Mouse (Mus musculus) stomach, postnatal 0 days (tissue): ENCODE results near the gene Klf3. TPM values are rescaled to one million over a fixed set of nuclear protein-coding genes. Genes with fewer than 3 reads are reported as not detected.

Experiments used
- ATAC-seq: fragments of 200-750 bp; cut with Nextera tagmentation; 2 replicates; pipeline ENCODE4 v1.8.0; 2017; ENCODE audit not compliant: low FRiP score, low TSS enrichment
- DNase-seq: peaks from one replicate; pipeline ENCODE4 v3.0.0-alpha.2; 2016; ENCODE audit warnings: low spot score
- H3K27ac ChIP-seq: fragments of 300-500 bp; sonication (generic); replicated peaks from 2 replicates; pipeline ENCODE4 v1.5.1; 2014; ENCODE audit warnings: mild to moderate bottlenecking, control low read depth
- H3K27me3 ChIP-seq: fragments of 300-500 bp; sonication (generic); 2 replicates; pipeline ENCODE4 v1.6.1; 2014; ENCODE audit warnings: low read length; ENCODE audit not compliant: control insufficient read depth, insufficient read depth
- H3K36me3 ChIP-seq: fragments of 300-500 bp; sonication (generic); 2 replicates; pipeline ENCODE4 v1.6.1; 2014; ENCODE audit warnings: low read length, mixed read lengths; ENCODE audit not compliant: control insufficient read depth, insufficient read depth
- H3K4me1 ChIP-seq: fragments of 300-500 bp; sonication (generic); replicated peaks from 2 replicates; pipeline ENCODE4 v1.6.1; 2014; ENCODE audit warnings: antibody characterized with exemption; ENCODE audit not compliant: control insufficient read depth, insufficient read depth
- H3K4me2 ChIP-seq: fragments of 300-500 bp; sonication (generic); replicated peaks from 2 replicates; pipeline ENCODE4 v1.6.1; 2014; ENCODE audit warnings: low read depth, mild to moderate bottlenecking, control low read depth, moderate library complexity
- H3K4me3 ChIP-seq: fragments of 300-500 bp; sonication (generic); 2 replicates; pipeline ENCODE4 v1.5.1; 2014; ENCODE audit warnings: low read depth, low read length, control low read depth
- H3K9ac ChIP-seq: fragments of 300-500 bp; sonication (generic); 2 replicates; pipeline ENCODE4 v1.6.1; 2014; ENCODE audit warnings: mild to moderate bottlenecking, low read length, control low read depth, mixed read lengths
- H3K9me3 ChIP-seq: fragments of 300-500 bp; sonication (generic); 2 replicates; pipeline ENCODE4 v1.6.1; 2016; ENCODE audit warnings: low read length; ENCODE audit not compliant: control insufficient read depth
- CTCF ChIP-seq: IDR thresholded peaks from 2 replicates; pipeline ENCODE4 v1.5.1; 2016; ENCODE audit warnings: antibody characterized with exemption, low read depth, mild to moderate bottlenecking, moderate library complexity
- EP300 ChIP-seq: optimal IDR thresholded peaks from 2 replicates; pipeline ENCODE3; 2016; ENCODE audit warnings: antibody characterized with exemption
- WGBS: fragments of 180-500 bp; shearing (Covaris S2); extraction: QIAGEN DNeasy Blood & Tissue Kit; methylation state at CpG from one replicate; pipeline ENCODE4 v1.1.7; 2014; 5-methylcytosine and 5-hydroxymethylcytosine counted together
- polyA plus RNA-seq: library from polyadenylated mRNA; unstranded; fragments of >200 nt; fragmentation: Nextera tagmentation; extraction: Ambion mirVana; gene quantifications from 2 replicates; pipeline ENCODE4 v1.2.1, GENCODE M21; 2015

Klf3 gene
- polyA plus RNA-seq, 1 experiment from 2014 or later, result 101 TPM

- Histone ChIP-seq H3K4me1 (no peaks in the 10 kb centered on the region), H3K27ac (no peak overlapping the region), H3K36me3 (peaks cover 36% of the 10 kb centered on the region), H3K4me3 (no peak overlapping the region), H3K9ac (no peak overlapping the region), H3K4me2 (no peak overlapping the region), H3K9me3 (no peaks in the 10 kb centered on the region), H3K27me3 (no peaks in the 10 kb centered on the region)
- no peak for TF ChIP-seq EP300
- no peak for TF ChIP-seq CTCF
- 92% methylated on average over 10 of the region's 10 CpGs for WGBS
- no peak for DNase-seq
- no peak for ATAC-seq
Observed at GRCm38 (mm10) chr5:64829606-64830005, 26.4 kb downstream of the Klf3 start.

- H3K4me1 ChIP-seq, result no peaks in the 10 kb centered on the region
- no peak overlapping the region for H3K4me3 ChIP-seq
- no peaks in the 10 kb centered on the region for H3K27me3 ChIP-seq
- ATAC-seq, result 0 out of 2 replicates have a peak, but pooled peaks have one; percentile 36
- H3K27ac ChIP-seq, result no peak overlapping the region
- H3K9ac ChIP-seq, result no peak overlapping the region
- DNase-seq, result no peak
- H3K4me2 ChIP-seq, result no peak overlapping the region
- H3K9me3 ChIP-seq, result no peaks in the 10 kb centered on the region
- WGBS, result 91% methylated on average over 3 of the region's 3 CpGs
- no peak for TF ChIP-seq CTCF
- TF ChIP-seq EP300, result no peak
- H3K36me3 ChIP-seq, result peaks cover 30% of the 10 kb centered on the region
Observed at GRCm38 (mm10) chr5:64830773-64831172, 27.6 kb downstream of the Klf3 start.

- H3K9ac ChIP-seq, result no peak overlapping the region
Observed at GRCm38 (mm10) chr5:64833410-64833809, 30.2 kb downstream of the Klf3 start.

GRCm38 (mm10) chr5:64834213-64834612 is 31.0 kb downstream of the Klf3 start:
- no peak overlapping the region for H3K4me3 ChIP-seq
- ATAC-seq (peak; percentile 36; the same call in 1 of the 2 replicates), DNase-seq (no peak)
- no peak overlapping the region for H3K4me2 ChIP-seq
- H3K9ac ChIP-seq, result no peak overlapping the region
- WGBS, result 60% methylated on average over 1 of the region's 1 CpGs
- TF ChIP-seq CTCF, result no peak
- TF ChIP-seq EP300, result no peak
- H3K27me3 ChIP-seq, result no peaks in the 10 kb centered on the region
- peaks cover 10% of the 10 kb centered on the region for H3K36me3 ChIP-seq
- H3K4me1 ChIP-seq, result no peaks in the 10 kb centered on the region
- H3K27ac ChIP-seq, result no peak overlapping the region
- H3K9me3 ChIP-seq, result no peaks in the 10 kb centered on the region

More at GRCm38 (mm10) chr5:64833410-64833809, 30.2 kb downstream of the Klf3 start:
- ATAC-seq (peak; percentile 16; the same call in 1 of the 2 replicates), DNase-seq (no peak)
- no peaks in the 10 kb centered on the region for H3K4me1 ChIP-seq
- H3K36me3 ChIP-seq, result peaks cover 17% of the 10 kb centered on the region
- H3K27me3 ChIP-seq, result no peaks in the 10 kb centered on the region
- no peak overlapping the region for H3K4me3 ChIP-seq
- no peak overlapping the region for H3K4me2 ChIP-seq
- H3K9me3 ChIP-seq, result no peaks in the 10 kb centered on the region
- no peak overlapping the region for H3K27ac ChIP-seq
- TF ChIP-seq CTCF (no peak), EP300 (no peak)

GRCm38 (mm10) chr5:64835295-64835694 is 32.1 kb downstream of the Klf3 start:
- peaks cover 3% of the 10 kb centered on the region; the same call in 1 of the 2 replicates for H3K36me3 ChIP-seq
- no peak for DNase-seq
- no peak for ATAC-seq
- TF ChIP-seq CTCF (no peak), EP300 (no peak)
- 72% methylated on average over 4 of the region's 4 CpGs for WGBS
- H3K4me3 ChIP-seq, result no peak overlapping the region
- H3K9ac ChIP-seq, result no peak overlapping the region
- no peaks in the 10 kb centered on the region for H3K27me3 ChIP-seq
- 0 out of 2 replicates have a peak, but pooled peaks cover 3% of the 10 kb centered on the region for H3K4me1 ChIP-seq
- no peaks in the 10 kb centered on the region for H3K9me3 ChIP-seq
- no peak overlapping the region for H3K27ac ChIP-seq
- no peak overlapping the region for H3K4me2 ChIP-seq

- Histone ChIP-seq H3K4me2 (no peak overlapping the region), H3K9ac (no peak overlapping the region), H3K36me3 (no peaks in the 10 kb centered on the region), H3K4me1 (0 out of 2 replicates have a peak, but pooled peaks cover 3% of the 10 kb centered on the region), H3K27ac (0 out of 2 replicates have a peak overlapping the region, but pooled peaks have one; percentile 1), H3K27me3 (no peaks in the 10 kb centered on the region), H3K9me3 (no peaks in the 10 kb centered on the region), H3K4me3 (no peak overlapping the region)
- DNase-seq (peak; percentile 65), ATAC-seq (peak; percentile 96)
- 26% methylated on average over 6 of the region's 6 CpGs for WGBS
- no peak for TF ChIP-seq CTCF
- TF ChIP-seq EP300, result no peak
Observed at GRCm38 (mm10) chr5:64839016-64839599, 35.9 kb downstream of the Klf3 start.
